Mouse (Mus musculus): Measurements from ENCODE around the gene Tas2r143.

The Tas2r143 gene

GRCm38 (mm10) chr6:42369870-42370269 lies 30.2 kb upstream of the Tas2r143 start:
- DNase-seq: no peak

GRCm38 (mm10) chr6:42370630-42371363 lies 29.2 kb upstream of the Tas2r143 start:
- DNase-seq: peak; percentile 68

DNA sequence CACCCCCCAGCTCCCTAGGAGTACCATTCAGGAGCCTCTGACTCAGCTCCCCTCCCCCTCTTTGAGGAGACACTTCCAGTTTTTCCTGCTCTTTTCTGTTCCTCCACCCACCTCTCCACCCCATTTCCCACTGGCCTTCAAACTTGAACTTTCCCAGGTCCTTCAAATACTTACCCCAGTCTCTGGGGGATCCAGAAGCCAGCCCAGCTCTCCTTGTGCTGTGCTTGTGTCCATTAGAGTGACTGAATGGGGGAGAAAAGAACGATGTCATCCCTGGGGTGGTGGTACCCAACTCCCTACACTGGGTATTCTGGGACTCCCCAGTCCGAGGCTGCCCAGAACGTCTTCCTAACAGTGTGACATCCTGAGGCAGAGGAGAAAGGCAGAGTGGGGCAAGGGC lies 28.0 kb upstream of the Tas2r143 start:
- DNase-seq: no peak

DNA sequence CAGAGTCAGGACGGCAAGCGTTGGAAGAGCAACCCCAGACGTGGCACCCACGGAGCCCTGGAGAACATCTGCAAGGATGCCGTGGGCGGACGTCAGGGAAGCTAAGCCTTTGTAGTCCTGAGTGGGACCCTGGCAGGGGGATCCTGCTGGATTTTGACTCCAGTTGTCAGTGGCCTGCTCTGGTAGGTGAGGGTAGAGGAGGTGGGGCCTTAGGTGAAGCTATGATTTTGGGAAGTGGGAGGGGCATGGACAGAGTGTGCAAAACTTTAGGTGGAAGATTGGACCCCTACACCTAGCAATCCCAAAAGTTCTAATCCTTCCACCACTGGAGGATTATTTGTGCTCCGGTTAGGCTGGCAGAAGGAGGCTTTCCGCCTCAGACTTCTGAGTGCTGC lies 27.6 kb upstream of the Tas2r143 start:
- no peak for DNase-seq

DNA sequence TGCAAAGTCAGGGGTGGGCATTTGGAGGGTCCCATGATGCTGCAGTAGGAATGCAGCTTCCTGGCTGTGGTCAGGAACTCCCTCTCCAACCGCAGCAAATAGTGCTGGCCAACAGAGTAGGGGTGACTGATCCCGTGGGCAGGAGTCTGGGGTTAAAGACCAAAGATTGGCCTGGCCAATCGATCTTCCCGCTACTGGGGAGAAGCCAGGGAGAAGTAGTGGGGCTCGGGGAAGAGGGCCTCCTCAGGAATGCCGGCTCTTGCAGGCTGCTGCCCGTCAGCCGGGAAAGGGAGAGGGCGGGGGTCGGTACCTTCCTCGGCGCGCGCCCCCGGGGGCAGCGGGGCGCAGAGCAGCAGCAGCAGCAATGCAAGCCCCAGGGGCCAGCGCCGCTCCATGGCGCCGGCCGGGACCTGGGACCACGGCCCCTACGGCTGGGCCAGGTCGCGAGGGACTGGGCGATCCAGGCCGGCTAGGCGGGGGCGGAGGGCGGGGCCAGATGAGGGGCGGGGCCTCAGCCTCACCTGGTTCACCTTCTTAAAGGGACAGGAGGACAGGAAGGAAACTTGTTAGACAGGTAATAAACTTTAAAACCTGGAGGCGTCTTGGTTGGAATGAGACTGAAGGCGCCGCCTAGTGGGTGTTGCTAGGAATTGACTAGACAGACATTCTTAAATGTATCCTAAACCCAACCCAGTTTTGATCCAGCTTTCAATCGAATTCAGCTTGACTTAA lies 27.1 kb upstream of the Tas2r143 start, which contains the start of gene Epha1:
Gene Epha1, minus strand, starts transcription at position 453 of the 732 bp plus-strand sequence.
- DNase-seq: peak; percentile 82

GRCm38 (mm10) chr6:42373669-42374430 lies 26.2 kb upstream of the Tas2r143 start:
- no peak for DNase-seq

- no peak for DNase-seq
Observed at GRCm38 (mm10) chr6:42374701-42375100, 25.3 kb upstream of the Tas2r143 start.

GRCm38 (mm10) chr6:42375131-42375530 lies 24.9 kb upstream of the Tas2r143 start:
- no peak for DNase-seq

DNA sequence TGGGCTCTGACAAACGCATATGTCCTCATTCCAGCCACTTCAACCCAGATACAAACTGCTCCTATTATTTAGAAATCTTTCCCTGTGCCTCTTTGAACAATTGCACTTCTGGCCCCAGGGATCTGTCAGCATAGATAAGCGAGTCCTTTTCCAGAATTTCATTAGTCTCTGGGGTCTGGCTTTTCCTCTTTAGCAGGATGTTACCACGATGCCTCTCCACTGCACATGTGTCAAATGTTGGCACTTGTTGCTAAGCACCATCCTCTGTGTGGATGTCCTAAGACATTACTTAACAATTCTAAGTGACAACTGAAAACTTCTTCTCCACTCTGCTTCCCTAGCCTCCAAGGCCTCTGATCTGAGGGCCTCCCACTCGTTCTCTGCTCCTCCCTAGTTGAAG lies 24.0 kb upstream of the Tas2r143 start:
- DNase-seq: no peak

GRCm38 (mm10) chr6:42376504-42377019 lies 23.5 kb upstream of the Tas2r143 start:
- DNase-seq: no peak

GRCm38 (mm10) chr6:42377280-42377679 lies 22.8 kb upstream of the Tas2r143 start:
- no peak for DNase-seq

GRCm38 (mm10) chr6:42379551-42379950 lies 20.5 kb upstream of the Tas2r143 start:
- DNase-seq: no peak

DNA sequence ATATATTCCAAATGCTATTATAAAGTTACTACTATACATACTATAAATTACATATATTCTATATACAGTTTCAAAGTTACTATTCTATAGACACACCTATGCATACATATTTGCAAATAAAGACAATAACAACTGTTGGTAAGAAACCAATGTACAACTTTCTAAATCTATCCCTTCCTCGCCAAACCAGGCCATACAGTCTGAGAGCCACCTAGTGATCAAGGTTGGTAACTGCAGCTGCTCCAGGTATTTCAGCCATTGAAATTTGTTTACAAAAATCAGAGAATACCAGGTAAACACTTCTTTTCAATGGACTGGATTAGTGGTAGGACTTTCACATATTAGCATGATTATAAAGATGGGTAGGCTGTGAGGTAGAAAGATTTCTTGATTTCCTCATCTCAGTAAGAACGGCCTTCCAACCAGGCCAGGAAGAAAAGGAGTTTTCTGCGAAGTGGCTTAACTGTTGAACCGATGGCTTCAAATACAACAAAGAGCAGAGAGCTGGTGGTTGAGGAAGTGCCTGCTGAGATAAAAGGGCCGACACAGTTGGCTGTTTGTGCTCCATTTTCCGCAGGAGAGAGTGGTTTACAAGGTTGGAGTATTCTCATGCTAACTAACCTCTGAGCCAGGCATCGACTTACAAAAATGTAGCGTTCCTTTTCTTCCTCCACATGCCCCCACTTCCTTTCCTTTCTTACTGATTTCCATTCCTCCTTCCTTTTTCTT lies 19.5 kb upstream of the Tas2r143 start:
- peak; percentile 70 for DNase-seq

GRCm38 (mm10) chr6:42381221-42381620 lies 18.8 kb upstream of the Tas2r143 start:
- no peak for DNase-seq

- DNase-seq: no peak
Observed at GRCm38 (mm10) chr6:42381916-42382381, 18.1 kb upstream of the Tas2r143 start.

GRCm38 (mm10) chr6:42383360-42383759 lies 16.7 kb upstream of the Tas2r143 start:
- DNase-seq: no peak

- no peak for DNase-seq
Observed at GRCm38 (mm10) chr6:42385635-42386034, 14.4 kb upstream of the Tas2r143 start.

DNA sequence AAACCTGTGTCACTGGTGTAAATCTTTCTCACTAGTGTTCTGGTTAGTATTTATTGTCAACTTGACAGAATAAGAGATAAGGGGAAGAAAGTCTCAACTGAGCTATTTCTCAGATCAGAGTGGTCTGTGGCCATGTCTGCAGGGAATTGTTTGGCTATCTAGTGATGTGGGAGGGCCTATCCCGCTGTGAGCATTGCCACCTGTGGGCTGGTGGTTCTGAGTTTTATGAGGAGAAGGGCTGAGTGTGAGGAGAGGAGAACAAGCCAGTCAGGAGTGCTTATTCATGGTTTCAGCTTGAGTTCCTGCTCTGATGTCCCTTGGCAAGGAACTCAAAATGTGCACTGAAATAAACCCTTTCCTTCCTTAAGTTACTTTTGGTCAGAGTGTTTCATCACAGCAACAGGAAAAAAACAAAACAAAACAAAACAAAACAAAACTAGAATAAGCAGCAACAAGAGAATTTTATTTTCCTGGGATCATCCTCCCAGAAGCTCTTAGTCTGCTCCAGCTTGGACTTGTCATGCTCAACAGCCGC lies 8.2 kb upstream of the Tas2r143 start:
- peak; percentile 40 for DNase-seq

DNA sequence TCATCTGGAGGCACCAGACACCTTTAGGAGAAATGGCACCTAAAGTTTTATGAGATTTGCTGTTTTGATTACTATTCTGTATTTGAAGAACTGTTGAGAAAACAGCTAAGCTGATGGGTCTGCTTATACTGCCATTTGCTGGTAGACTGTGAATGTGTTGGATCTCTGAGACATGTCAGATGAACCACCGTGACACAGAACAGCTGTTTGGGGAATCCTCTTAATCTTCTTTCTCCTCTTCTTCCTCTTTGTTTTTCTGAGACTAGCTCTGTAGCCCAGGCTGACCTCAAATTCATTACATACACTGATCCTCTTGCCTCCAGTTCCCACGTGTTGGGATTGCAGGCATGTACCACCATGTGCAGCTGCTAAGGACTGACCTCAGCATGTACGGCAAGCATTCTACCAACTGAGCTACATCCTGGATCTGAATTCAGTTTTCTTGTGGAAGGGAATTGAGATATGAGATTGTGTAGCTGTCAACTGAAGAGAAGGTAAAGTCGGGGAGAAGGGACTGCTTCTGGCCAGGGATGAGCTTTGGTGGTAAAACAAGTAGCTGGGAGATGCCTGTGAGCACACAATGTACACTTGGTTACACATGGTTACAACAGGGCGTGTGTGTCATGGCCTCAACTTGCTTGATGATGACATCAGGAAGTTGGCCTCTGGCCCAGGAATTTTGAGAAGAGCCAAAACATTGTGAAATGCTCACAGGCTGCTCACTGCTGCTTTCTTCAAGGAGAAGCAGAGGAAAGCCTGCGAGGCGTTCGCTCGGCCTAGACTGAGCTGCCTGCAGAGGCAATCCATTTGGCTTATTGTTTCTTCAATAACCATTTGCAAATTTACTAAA lies 3.9 kb upstream of the Tas2r143 start:
- DNase-seq: peak; percentile 89

GRCm38 (mm10) chr6:42397041-42397657 lies 2.9 kb upstream of the Tas2r143 start:
- DNase-seq: no peak

DNA sequence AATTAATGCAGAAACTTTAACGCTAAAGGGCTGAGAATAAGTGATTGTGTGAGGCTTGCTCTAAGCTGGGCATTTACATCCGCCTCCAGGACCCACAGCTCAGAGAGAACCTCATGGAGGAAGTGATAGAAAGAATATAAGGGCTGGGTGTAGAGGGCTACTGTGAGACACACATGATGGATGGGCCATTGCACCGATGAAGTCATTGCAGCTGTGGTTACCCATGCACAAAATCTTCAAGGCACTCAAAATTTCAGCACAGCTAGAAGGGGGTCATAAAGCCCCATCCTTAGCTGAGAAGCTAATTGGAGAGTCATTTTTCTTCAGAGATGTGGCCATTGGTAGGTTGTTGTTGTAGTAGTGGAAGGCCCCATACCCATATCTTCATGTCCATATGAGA lies 1.8 kb upstream of the Tas2r143 start:
- no peak for DNase-seq
